Mouse (Mus musculus): ENCODE data around the gene Adam12.
A peak's percentile ranks its signal among the peaks of the same experiment; 100 is the strongest.

Adam12 gene

DNA sequence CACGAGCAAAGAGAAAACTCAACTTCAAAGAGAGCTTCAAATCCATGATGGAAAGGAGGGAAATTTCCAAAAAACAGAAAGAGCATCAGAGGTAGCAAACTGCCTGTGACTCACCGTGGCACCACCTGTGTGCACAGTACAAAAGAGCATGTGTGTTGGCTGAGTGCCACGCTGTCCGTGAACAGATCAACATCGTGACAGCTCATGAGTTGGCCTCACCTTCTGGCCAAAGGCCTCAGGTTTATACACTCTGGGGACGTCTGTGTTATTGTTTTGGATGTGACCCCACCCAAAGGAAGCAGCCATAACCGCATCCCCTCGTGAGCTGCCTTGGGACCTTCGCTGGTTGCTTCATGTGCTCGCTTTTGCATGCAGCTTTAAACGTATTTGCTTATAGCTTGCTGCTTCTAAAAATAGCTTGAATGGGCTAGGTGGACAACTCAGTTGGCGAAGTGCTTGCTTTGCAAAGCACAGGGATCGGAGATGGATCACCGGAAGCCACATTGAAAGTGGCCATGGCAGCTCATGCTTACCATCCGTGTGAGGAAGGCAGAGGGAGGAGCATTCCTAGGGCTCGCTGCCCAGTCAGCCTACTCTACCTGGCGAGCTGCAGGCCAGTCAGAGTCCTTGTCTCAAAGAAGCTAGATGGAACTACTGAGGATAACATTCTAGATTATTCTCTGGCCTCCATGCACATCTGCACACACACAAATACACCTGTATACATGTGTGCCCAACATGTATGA is 151.8 kb downstream of the Adam12 start:
- DNase-seq: peak; percentile 29

DNA sequence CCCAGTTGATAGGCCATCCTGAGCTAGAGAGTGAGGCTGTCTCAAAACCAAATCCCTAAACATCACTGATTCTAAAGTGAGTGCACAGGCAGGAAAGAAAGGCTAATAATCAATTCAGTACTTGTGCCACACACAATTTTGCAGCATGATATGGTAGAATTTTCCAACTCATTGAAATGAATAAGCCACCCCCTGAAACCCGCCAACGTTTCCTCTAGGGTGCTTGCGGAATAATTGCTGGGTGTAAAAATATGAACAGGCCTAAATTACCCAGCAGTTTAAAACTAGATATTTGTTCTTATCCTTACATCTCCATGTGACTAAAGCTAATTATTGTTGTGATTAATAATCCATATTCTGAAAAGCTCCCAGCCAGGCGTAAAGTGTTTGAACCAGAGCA is 154.3 kb downstream of the Adam12 start:
- no peak for DNase-seq

DNA sequence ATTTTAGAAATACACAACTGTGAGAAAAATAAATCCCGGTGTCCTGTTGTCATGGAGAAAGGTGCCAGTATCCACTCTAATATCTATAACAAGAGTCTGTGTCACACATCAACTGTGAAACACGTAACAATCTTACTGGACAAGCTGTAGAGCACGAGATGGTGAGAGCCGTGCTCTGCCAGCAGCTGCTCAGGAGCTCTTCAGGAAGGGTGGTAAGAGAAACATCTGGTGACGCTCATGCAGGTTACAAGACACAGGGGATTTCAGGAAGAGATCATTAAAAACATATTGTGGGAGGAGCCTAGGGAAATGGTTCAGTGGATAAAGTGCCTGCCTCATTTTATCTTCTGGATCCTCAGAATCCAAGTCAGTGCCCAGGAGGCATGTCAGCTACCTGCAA is 158.9 kb downstream of the Adam12 start:
- DNase-seq: no peak

DNA sequence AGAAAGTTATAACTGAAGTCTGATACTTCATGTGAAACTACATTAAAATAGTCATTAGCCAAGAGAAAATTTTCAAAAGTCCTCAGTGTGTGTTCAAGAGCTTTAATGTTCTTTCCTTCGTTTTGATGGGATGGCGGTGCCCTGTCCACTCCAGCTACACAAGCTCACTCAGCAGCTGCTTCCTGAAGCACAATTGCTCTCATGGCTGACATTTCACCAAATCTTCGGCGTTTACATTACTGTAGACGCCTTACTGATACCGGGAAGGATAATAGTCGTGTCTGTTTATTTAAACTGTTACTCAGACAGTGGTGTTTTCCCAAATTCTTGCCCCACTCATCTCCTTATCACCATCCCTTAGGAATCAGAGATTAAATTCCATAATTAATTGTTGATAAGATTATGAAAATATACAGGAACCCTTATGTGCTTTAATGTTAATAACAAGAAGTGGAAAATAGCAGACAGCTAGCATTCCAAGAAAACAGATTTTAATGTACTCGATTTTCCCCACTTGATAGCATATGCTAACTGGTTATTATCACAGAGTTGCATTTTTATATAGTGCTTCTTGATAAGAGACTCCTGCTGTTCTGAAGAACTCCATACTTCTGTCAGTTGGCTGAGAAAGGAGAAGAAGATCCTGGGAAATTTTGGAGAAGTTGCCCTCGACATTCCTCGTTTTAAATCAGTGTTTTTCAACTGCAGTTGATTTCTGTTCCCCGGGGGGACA is 160.6 kb downstream of the Adam12 start:
- no peak for DNase-seq

DNA sequence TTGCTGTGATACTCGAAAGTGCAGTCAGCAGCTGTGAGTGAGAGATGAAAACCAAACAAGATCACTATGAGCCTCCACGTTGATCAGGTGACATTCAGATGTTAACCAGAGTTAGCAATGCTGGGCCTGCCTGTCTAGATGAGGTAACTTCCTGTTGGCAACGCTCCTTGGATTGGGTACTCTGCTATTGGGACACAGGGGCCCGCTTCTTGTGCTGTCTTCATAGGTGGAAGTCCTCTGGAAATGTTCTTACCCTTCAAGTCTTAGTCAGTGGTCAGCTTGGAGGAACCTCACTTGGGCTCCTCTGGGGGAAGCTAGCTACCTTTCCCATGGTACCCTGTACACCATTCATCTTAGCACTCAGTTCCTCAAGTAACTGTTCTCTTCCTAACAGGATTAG is 169.3 kb downstream of the Adam12 start:
- DNase-seq: no peak

DNA sequence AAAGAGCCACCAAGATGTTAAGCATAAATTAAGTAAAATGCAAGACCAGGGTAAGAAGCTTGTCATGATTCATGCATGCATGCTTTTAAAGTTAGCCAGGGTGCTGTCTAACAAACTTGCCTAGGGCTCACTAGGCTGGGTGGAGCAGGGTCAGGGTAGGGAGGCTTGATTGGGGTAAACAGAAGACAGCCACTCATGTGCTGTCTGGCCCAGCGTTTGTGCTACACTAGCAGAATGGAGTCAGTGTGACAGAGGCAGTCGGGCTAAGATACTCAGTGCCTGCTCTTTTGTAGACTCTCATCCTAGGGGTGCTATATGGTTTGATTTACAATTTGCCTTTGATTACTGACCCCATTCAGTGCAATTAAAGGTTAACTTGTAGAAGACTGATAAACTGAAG is 179.5 kb downstream of the Adam12 start:
- DNase-seq: no peak

DNA sequence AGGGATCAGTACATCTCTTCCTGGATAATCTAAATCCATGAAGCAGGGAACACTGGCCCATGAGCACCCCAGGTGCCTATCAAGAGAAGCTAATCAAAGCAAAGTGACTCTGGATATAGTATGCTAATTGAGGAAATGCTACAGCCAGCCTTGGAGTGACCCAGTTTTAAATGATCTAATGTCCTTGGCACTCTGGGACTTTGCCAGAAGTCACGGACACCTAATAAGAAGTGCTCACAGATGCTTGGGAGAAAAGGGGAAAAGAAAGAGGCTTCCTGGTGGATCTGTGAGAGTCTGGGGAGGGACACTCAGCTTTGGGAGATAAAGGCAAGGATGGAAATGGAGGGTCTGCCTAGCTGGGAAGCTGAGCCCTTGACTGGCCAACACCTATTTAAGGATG is 181.6 kb downstream of the Adam12 start:
- DNase-seq: no peak

DNA sequence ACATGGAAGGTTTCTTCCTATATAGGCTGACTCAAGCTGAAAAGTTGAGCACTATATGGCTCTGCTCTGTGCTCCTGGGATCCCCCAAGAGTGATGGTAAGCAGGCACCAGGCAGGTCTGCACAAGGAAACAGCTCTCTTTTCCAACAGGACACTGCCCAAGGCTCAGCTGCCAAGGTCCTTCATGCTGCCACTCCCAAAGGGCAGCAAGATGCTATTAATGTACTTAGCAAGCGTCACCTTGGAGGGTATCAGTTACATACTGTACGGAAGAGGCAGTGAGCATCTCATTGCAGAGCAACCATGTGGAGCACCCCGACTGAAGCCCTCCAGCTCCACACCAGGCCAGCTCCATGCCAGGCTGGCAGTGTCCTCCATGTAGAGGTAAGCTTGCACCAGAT is 185.6 kb downstream of the Adam12 start:
- no peak for DNase-seq

DNA sequence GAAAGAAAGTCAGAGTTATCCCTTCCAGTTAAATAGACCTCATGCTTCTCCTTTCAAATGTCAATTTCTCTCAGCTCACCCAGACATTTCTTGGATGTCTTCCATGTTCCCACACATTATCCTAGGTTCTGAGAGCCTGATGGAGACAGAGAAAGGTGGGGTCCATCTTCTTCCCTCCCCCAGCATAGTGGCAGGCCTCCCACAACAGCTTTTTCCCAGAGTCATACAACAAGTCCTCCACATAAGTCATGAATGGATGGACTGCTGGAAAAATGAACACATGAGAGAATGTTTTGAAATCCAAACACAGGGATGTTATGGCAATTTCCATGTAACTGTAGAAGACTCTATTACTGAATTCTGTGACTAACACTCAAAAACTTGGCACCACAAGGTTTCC is 188.4 kb downstream of the Adam12 start:
- DNase-seq: no peak

DNA sequence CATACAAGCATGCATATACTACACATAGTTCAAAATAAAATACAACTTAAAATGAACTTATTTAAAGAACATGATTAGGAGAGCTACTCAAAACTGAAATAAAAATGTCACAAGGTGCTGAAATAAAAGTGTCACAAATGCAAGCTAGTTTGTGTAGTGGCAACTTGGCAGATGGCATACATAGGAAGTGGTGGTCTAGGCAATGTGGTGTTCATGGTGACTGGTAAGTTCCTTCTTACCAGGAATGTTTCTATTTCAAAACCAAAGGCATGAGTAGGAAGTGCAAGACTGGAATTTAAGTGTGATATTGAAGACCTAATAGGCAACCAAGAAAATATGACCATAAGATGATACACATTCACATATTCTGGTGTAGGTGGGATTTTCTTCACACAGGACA is 189.3 kb downstream of the Adam12 start:
- DNase-seq: no peak

DNA sequence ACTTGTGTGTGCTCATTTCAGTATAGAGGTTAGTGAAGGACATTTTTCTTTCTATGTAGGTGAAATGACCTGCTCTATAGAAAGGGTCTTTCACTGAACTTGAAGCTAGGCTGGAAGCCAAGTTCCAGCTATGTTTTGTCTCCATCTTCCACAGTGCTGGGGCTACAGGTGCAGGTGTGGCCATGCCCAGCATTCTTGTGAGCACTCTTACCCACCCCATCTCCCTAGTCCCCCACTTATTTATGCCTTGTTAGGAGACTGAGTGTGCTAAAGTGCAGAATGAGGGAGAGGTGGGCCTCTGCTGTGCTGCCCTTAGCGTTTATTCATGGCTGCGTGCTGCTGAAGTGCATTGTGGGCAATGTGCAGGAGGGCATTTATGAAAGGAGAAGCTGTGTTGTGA is 198.0 kb downstream of the Adam12 start:
- no peak for DNase-seq

DNA sequence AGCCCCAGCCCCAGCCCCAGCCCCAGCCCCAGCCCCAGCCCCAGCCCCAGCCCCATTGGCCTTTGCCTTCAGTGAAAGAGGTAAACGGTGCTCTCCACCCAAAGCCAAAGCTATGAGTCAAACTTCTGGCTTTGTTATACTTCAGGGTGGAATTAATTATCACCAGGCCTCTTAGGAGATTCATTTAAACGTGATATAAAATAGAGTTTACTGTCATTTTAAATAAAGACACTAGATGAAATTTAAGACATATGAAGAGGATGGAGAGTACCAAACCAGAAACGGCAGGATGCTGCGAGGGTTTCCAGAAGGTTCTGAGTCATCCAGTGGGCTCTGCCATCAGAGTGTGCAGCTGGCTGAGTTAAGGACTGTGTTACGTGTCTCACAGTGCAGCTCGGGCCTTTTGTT is 199.0 kb downstream of the Adam12 start:
- DNase-seq: no peak

DNA sequence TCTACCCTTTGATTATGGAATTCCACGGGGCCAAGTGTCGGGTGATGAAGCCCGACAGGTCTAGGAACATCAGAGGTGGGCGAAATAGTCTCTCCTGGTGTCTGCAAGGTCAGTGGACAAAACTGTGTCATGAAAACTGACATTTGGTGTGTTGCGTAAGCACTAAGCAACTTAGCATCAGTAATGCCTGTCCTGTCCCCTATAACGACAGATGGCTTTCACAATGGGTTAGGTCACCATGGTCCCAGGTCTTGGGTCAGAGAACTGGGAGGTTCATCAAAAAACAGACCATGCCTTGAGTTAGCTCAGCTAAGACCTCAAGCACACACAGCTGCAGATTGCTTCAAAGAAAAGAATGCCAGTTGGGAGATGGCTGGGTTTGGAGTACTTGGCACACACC is 200.2 kb downstream of the Adam12 start:
- DNase-seq: no peak

DNA sequence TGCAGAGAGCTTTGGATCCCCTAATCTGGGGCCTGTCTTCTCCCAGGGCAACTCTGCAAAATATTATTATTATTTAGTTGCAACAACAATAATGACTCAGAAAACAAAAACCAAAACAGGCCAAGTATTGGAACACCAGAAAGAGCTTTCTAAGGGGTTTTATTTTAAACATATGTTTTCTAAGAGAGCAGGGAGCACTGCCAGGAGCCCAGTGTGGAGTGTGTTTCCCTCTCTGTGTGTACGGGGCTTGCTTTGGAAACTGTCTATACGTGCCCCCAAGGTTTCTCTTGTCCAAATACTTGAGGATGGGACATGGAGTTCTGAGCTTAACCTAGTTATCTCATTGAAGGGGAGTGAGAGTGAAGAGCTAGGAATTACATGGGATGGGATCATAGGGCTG is 200.7 kb downstream of the Adam12 start:
- no peak for DNase-seq

DNA sequence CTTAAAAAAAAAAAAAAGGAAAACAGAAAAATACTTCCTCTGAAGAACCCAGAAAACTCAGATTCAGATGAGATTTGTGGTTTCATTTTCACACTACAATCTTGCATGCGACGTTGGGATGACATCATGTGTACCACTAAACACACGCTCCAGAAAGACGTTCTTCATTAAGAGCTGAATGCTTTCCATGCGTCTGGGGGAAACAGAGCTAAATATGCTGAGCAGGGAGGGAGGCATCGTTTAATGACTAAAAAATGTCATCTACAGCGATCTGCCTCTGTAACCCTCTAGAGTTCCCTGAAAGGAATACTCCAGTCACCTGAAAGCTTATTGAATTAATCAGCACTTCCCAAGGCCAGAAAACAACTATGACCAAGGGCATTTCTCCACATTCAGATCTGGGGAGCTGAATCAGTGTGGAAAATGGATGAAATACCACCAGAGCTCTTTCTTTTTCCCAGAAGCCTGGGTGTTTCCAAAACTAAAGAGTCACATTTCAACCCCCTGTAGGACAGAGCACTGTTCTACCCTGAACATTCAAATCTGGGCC is 203.6 kb downstream of the Adam12 start:
- DNase-seq: no peak

DNA sequence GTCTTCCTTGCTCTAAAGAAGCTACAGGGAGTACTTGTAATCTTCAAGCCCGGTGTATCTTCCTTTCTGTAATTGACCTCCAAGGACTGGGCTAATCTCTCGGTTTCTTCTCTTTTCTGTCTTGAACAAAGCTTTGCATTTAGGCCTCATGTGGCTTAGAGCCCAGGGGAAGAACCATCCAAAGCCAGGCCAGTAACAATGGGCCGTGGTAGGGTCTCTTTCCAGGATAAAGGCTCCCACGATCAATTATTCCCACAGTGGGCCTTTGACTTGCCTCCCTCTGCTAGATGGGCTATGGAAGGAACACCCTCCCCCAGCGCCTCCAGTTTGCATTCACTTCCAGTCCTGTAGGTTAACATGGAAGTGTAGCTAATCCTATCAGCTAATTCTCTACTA is 204.9 kb downstream of the Adam12 start:
- no peak for DNase-seq

DNA sequence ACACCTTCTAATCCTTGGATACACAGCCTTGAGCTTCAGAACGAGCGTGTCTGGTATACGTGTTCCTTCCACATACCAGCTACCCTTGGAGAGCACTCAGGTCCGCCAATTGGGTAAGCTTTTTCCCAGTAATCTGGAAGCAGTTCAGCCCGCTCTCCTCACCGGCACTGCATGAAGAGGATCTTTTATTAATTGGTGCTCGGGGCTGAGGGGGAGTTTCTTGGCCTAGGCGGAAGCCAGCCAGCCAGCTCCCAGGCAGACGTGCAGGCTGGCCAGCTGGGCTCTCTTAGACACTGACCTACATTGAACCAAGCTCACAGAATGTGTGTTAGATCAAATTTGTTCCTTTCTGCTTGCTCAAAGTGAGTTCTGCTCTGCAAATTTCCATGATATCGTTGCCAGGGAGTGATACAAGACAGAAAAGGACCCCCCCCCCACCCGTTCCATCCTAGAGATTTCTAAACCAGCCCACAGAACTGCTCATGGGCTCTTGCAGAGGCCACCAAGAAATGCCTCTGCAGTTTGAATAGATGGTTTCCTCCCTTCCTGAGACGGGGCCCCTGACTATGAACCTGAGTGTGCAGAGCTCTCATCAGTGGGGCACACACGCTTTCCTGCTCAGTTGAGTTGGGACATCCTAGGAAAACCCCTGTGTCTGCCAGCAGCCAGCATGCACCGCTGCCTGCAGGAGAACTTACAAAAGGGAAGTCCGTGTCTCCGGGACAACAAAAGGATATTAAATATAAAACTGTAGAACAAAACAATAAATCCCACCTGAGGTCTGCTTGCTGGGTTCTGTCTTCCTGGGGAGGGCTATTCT is 205.5 kb downstream of the Adam12 start:
- DNase-seq: peak; percentile 79

DNA sequence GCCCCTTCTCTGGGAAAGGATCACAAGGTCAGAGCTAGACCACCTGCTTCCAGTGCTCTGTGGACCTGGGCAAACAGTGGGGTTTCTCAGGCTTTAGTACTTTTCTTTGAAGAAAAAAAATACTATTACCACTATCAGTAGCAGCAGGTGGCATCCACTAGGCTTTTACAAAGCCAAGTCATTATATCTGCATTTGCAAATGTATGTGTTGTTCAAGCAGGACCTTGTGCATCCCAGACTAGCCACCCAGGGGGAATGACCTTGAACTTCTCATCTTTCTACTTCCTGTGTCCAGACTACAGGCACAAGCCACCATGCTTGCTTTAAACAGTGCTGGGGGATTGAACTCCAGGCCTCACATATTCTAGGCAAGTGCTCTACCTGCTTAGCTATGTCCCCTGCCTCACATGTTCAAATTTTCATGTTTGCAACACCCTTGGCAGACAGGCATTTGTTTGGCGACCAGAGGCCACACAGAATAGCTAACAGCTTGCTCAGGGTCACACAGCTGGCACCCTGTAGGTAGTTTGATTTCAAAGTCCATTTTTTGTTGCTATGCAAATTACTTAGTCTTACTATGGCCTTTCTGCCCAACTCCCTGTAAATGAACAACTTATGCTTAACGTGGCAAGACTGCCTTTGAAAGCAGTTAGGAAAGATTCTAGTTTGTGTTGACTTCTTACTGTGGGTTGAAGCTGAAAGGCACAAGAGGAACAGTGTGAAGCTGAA is 209.6 kb downstream of the Adam12 start:
- no peak for DNase-seq

DNA sequence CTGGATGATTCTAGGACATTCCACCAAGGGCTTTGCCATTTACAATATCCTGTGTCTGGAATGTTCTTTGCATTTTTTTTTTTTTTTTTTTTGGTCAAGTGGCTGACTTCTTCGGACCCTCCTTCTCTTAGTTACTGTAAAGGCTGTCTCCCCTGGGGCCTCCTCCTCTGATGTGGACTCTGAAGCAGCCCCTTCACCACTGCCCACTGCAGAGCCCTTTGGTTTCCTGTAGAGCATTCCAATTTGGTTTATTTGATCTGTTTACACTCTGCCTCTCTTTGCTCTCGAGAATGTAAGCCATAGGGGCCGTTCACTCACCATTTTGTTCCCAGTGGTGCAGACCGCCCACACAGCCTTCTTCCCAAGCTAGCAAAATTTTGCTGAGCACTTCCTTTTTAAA is 216.7 kb downstream of the Adam12 start:
- DNase-seq: no peak

DNA sequence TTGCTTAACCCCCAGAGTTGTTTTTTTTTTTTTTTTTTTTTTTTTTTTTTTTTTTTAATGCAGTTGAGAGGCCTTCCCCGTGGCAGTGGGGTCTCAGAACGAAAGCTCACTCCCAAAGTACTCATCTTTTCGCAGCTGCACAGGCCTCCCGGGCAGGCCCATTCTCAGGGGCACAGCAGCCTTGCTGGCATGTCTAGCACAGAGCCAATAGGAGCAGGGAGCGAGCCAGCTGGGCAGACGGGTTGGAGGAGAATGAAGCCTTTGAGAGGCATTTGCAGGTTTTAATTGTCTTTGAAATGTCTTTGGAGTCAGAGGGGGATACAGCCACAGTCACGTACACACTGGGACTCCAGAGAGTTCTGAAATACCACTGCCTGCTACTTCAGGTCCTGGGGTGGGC is 217.2 kb downstream of the Adam12 start:
- no peak for DNase-seq

DNA sequence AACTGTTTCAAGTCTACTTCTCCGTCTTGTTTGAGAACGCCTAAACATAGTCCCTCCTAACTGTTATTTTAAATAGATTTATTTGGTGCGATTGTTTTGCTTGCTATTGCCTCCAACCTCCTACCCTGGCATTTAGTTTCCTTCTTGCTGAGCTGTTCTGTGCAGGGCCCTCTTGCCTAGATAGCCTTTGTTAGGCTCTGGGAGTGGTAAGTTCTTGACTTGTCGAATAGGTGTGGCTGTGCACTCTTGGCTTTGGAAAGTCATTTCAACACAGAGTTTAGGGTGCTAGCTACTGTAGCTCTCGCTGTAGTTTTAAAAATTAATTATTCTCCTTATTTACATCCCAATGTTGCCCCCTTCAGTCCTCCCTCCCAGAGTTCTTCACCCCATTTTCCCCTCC is 222.8 kb downstream of the Adam12 start:
- DNase-seq: no peak

DNA sequence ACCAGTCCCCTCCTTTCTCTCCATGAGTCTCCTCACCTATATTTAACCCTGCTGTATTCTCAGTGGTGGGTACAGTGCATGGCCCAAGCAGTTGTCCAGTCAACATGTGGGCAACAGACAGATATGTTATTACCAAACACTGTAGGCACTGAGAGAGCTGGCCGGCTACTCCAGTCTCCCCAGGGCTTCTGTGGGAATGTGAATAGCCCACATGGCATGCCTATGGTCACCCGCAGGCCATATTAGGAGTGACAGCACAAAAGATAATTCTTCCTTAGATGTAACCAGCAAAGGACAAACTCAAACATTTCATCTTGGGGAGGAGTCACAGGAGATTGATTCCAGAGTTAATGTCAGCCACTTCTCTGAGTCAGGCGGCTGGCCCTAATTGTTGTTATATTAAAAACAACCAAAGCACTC is 224.0 kb downstream of the Adam12 start:
- no peak for DNase-seq

DNA sequence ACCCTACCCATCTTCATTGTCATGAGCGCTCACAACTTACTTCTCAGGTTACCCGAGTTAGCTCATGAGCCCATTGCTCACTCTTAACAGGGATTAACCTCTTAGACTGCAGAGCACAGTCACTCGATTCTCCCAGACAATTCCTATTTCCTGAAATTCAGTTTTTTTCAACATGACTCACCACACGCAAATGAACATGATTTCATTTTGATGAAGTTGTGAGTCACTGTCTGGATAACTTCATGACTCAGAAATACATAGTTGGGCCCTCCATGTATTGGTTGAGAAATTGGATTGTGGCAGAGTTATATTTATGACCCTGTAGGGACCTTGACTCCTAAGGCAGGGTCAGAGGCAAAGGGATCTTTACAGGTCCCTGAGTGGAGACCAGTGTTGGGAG is 230.4 kb downstream of the Adam12 start:
- DNase-seq: no peak
